Comparison of ENCODE assay signal across 10 mouse cellular contexts in genomic region chr1:83181418-83181817, GRCm38 (mm10). TPM values are rescaled to one million over a fixed set of nuclear protein-coding genes. Genes with fewer than 3 reads are reported as not detected.
A peak's percentile ranks its signal among the peaks of the same experiment; 100 is the strongest.
DNase-seq lines count a peak whose midpoint lies in the region; ATAC-seq and TF ChIP-seq lines count a peak whose summit lies in the region.
"Had no signal": no experiment of that assay in that cellular context is flagged by ENCODE, and none has a peak within 500 bp of the region (broad histone marks: within the 10 kb centered on the region; RNA-seq: fewer than 3 reads in every experiment).

No protein-coding gene starts in this region.

- H3K27me3 ChIP-seq in hindbrain, embryonic 14.5 days (ENCODE audit: control insufficient read depth, insufficient read depth, low read length) = no peaks in the 10 kb centered on the region
- H3K27me3 ChIP-seq in hindbrain, embryonic 13.5 days = no peaks in the 10 kb centered on the region
- no peaks in the 10 kb centered on the region for H3K27me3 ChIP-seq in midbrain, embryonic 14.5 days (ENCODE audit: control insufficient read depth, insufficient read depth, low read length)
- H3K27me3 ChIP-seq in midbrain, embryonic 10.5 days (ENCODE audit: low read depth, poor library complexity, severe bottlenecking) = no peaks in the 10 kb centered on the region
- H3K27me3 ChIP-seq in thymus, adult 2 months (ENCODE audit: control insufficient read depth, insufficient read depth, low read length) = no peaks in the 10 kb centered on the region

- DNase-seq in hindbrain, embryonic 14.5 days (ENCODE audit: low spot score) = peak; percentile 84
- peak; percentile 86 for DNase-seq in midbrain, embryonic 14.5 days
- no peak for DNase-seq in midbrain, embryonic 10.5 days (ENCODE audit: low spot score)
- DNase-seq in embryo, embryonic 10 days (ENCODE audit: low spot score) = peak; percentile 12
- DNase-seq in retina, postnatal 7 days (ENCODE audit: low read depth, low spot score) = peak; percentile 11
- DNase-seq in thymus, adult 2 months = no peak
- DNase-seq in gastrocnemius, adult 8-10 months (ENCODE audit: low spot score in 2 of 2) = no peak
- DNase-seq: left cerebral cortex, postnatal 4 days had no signal

- H3K4me1 ChIP-seq in hindbrain, embryonic 14.5 days (replicated peaks; ENCODE audit: control insufficient read depth, insufficient read depth, low read length) = no peaks in the 10 kb centered on the region
- H3K4me1 ChIP-seq in hindbrain, embryonic 13.5 days (replicated peaks) = no peaks in the 10 kb centered on the region
- H3K4me1 ChIP-seq in midbrain, embryonic 14.5 days (ENCODE audit: control insufficient read depth, insufficient read depth, low read length) = no peaks in the 10 kb centered on the region
- no peaks in the 10 kb centered on the region for H3K4me1 ChIP-seq in midbrain, embryonic 10.5 days
- H3K4me1 ChIP-seq in thymus, adult 2 months (replicated peaks; ENCODE audit: control insufficient read depth, insufficient read depth, low read length) = no peaks in the 10 kb centered on the region

- H3K9ac ChIP-seq in hindbrain, embryonic 14.5 days = no peak overlapping the region
- H3K9ac ChIP-seq in hindbrain, embryonic 13.5 days = no peak overlapping the region
- no peak overlapping the region for H3K9ac ChIP-seq in midbrain, embryonic 14.5 days (replicated peaks; ENCODE audit: low read length)

- WGBS in hindbrain, embryonic 14.5 days = 72% methylated on average over 4 of the region's 4 CpGs
- WGBS in hindbrain, embryonic 13.5 days = 74% methylated on average over 4 of the region's 4 CpGs
- 73% methylated on average over 4 of the region's 4 CpGs for WGBS in midbrain, embryonic 14.5 days
- 71% methylated on average over 4 of the region's 4 CpGs for WGBS in midbrain, embryonic 10.5 days
- WGBS in thymus, adult 2 months = 64% methylated on average over 4 of the region's 4 CpGs

- H3K36me3 ChIP-seq in hindbrain, embryonic 14.5 days (replicated peaks; ENCODE audit: control insufficient read depth, insufficient read depth) = no peaks in the 10 kb centered on the region
- H3K36me3 ChIP-seq in hindbrain, embryonic 13.5 days = no peaks in the 10 kb centered on the region
- H3K36me3 ChIP-seq in midbrain, embryonic 14.5 days (ENCODE audit: control insufficient read depth, insufficient read depth, low read length) = no peaks in the 10 kb centered on the region
- H3K36me3 ChIP-seq in midbrain, embryonic 10.5 days = no peaks in the 10 kb centered on the region
- no peaks in the 10 kb centered on the region for H3K36me3 ChIP-seq in thymus, adult 2 months (ENCODE audit: control insufficient read depth, insufficient read depth, low read length)

- no peak overlapping the region for H3K27ac ChIP-seq in hindbrain, embryonic 14.5 days
- no peak overlapping the region for H3K27ac ChIP-seq in hindbrain, embryonic 13.5 days
- no peak overlapping the region for H3K27ac ChIP-seq in midbrain, embryonic 14.5 days (replicated peaks; ENCODE audit: low read depth, low read length)
- no peak overlapping the region for H3K27ac ChIP-seq in midbrain, embryonic 10.5 days (replicated peaks)
- no peak overlapping the region for H3K27ac ChIP-seq in thymus, adult 2 months (ENCODE audit: control insufficient read depth, insufficient read depth, low read length)

- H3K4me3 ChIP-seq in hindbrain, embryonic 14.5 days (replicated peaks; ENCODE audit: low read length) = no peak overlapping the region
- no peak overlapping the region for H3K4me3 ChIP-seq in hindbrain, embryonic 13.5 days
- no peak overlapping the region for H3K4me3 ChIP-seq in midbrain, embryonic 14.5 days (replicated peaks; ENCODE audit: low read depth, low read length)
- H3K4me3 ChIP-seq in midbrain, embryonic 10.5 days = no peak overlapping the region
- no peak overlapping the region for H3K4me3 ChIP-seq in thymus, adult 2 months (ENCODE audit: control insufficient read depth, insufficient read depth, low read length)

- no peak for TF ChIP-seq CTCF in thymus, adult 2 months (IDR thresholded peaks at IDR 0.05; ENCODE audit: borderline replicate concordance, control insufficient read depth, extremely low read depth, insufficient read depth, low read length, poor library complexity)

- H3K9me3 ChIP-seq in hindbrain, embryonic 14.5 days (ENCODE audit: control insufficient read depth, low read length) = no peaks in the 10 kb centered on the region
- H3K9me3 ChIP-seq in hindbrain, embryonic 13.5 days = no peaks in the 10 kb centered on the region
- no peaks in the 10 kb centered on the region for H3K9me3 ChIP-seq in midbrain, embryonic 14.5 days (ENCODE audit: control insufficient read depth, low read length)
- H3K9me3 ChIP-seq in midbrain, embryonic 10.5 days (replicated peaks) = no peaks in the 10 kb centered on the region

- ATAC-seq in hindbrain, embryonic 14.5 days (ENCODE audit: low FRiP score) = no peak
- ATAC-seq in hindbrain, embryonic 13.5 days (ENCODE audit: low FRiP score) = no peak
- no peak for ATAC-seq in midbrain, embryonic 14.5 days (ENCODE audit: low FRiP score, low TSS enrichment)

- no peak overlapping the region for H3K4me2 ChIP-seq in hindbrain, embryonic 14.5 days (replicated peaks)
- H3K4me2 ChIP-seq in hindbrain, embryonic 13.5 days = no peak overlapping the region
- H3K4me2 ChIP-seq in midbrain, embryonic 14.5 days (ENCODE audit: low read length) = no peak overlapping the region

- TF ChIP-seq POLR2A in thymus, adult 2 months (IDR thresholded peaks at IDR 0.05; ENCODE audit: control insufficient read depth, extremely low read depth, insufficient read depth, low read length, poor library complexity) = no peak

RNA-seq across cellular contexts. Expression of gene Daw1, which starts 21.9 kb away (rescaled TPM):
- 1.2 and 2.0 TPM in 2 replicates for polyA plus RNA-seq in hindbrain, embryonic 14.5 days (2014; fragmentation: Nextera tagmentation; extraction: Ambion mirVana)
- polyA plus RNA-seq in hindbrain, embryonic 13.5 days (2015; fragmentation: Nextera tagmentation; extraction: Ambion mirVana) = 0.76 and 1.5 TPM in 2 replicates
- polyA plus RNA-seq in midbrain, embryonic 14.5 days (2014; fragmentation: Nextera tagmentation; extraction: Ambion mirVana) = 0.80 and 1.00 TPM in 2 replicates
- polyA plus RNA-seq in midbrain, embryonic 10.5 days (2016; fragmentation: Nextera tagmentation; extraction: Ambion mirVana) = 0.11 and 0.21 TPM in 2 replicates
- polyA plus RNA-seq in thymus, adult 2 months (2012; rRNA removed) = not detected in 2 replicates
- total RNA-seq in gastrocnemius, adult 8-10 months (2022) = not detected
- total RNA-seq: ES-E14 had no signal

Comparison
In these comparisons a context has a peak if more than half of its experiments do, and no peak if none do; other contexts are left out.
1. DNase-seq: peak in hindbrain, embryonic 14.5 days (single experiment), midbrain, embryonic 14.5 days (single experiment), embryo, embryonic 10 days (single experiment) and retina, postnatal 7 days (single experiment); none in midbrain, embryonic 10.5 days (single experiment), thymus, adult 2 months (single experiment) and gastrocnemius, adult 8-10 months (0 of 2).